Mouse (Mus musculus) frontal cortex, postnatal 14 days (tissue): ENCODE data around the gene Gm13103.
"Not testable (repeated sequence)": the region's sequence is repeated elsewhere in the genome, so short reads cannot be mapped to it uniquely, and the experiment has no call there.

Experiments used
- DNase-seq, 2 experiments: peaks; one replicate each; pipeline ENCODE4 v3.0.0; 2022; ENCODE audit warnings: low spot score in 2 of 2

Gene Gm13103

DNA sequence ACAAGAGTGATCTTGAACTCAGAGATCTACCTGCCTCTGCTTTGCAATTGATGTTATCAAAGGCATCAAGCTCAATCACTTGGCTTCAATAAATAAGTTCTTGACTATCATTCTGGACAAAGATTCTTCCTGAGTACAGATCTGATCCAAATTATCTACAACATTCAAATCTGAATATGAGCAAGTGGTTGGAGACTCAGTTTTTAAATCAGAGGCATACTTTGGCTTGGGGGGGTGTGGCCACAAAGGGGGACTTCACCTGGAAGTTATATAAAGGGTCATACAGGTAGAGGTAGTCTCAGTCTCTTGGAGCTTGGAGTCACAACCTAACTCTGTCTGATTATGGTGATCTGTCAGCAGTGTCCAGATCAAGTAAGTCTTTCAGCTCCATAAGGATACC lies at the start of gene Gm13103:
Gene Gm13103 (plus strand): TSS at position 301 of the 400 bp plus-strand sequence.
- DNase-seq, result not testable (repeated sequence)

DNA sequence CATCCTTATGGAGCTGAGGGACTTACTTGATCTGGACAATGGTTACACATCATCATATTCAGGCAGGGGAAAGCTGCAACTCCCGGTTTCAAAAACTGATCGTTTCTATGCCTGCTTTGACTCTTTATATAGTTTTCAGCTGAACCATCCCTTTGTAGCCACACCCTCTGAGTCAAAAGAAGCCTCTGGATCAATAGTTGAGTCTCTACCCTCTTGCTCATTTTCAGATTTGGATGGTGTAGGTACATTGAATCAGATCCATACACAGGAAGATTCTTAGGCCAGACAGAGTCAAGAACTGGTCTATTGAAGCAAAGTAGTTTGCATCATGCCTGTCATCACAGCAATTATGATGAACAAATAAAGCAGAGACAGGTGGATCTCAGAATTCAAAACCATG lies 30.3 kb upstream of the Gm13103 start, which contains the start of gene Gm13084:
Gene Gm13084 (minus strand): TSS at position 101 of the 400 bp plus-strand sequence.
- DNase-seq, result no peak

DNA sequence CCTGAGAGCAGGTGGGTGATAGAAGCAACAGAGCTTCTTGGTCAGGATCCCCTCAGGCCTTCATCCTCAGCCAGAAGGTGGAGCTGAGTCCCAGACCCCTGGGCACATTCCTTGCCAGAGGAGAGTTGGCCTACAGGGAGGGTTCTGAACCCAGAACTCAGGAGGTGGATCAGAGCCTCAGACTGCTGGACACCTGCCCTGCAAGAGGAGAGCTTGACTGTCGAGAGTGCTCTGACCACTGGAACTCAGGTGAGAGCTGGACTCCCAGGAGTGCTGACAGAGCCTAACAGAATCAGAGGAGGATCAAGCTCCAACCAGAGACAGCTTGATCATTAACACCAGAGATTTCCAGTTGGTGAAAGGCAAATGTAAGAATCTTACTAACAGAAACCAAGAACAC lies 36.1 kb downstream of the Gm13103 start:
- DNase-seq, result not testable (repeated sequence)

DNA sequence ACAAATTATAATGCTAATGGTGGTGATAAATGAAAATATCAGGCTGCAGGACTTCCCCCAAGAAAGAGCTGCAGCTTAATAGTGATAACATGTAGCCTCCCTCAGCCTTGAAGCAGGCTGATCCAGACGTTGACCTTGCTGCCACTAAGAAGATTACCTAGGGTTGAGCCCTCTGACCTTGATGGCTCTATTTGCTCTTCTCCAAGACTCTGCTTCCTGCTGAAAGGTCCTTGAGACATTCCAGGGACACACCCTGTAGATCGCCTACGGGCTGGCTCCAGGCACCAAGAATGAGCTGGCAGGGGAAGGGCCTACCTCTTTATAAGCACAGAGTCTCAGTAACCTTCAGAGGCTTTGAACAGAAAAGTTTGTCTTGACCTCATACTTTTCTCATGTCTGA lies 48.1 kb downstream of the Gm13103 start:
- not testable (repeated sequence) for DNase-seq

DNA sequence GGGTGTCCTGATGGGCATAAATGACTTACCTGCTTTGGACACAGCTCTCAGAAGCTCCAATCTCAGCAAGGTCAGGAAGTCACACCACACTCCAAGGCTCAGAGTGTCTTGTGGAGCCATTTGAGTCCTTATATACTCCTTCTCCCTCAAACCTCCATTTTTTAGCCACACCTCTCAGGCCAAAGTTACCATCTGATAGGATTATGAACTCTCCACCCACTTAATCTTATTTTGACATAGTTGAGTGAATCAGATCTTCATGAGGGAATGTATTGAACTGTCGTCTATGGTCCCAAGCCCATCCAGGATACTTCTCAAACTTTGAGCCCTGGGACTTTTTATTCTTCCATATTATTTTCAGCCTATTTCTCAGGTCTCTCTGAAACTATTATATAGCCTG lies 54.0 kb downstream of the Gm13103 start, which contains the start of gene Pramef6:
Gene Pramef6 (minus strand): TSS at position 101 of the 400 bp plus-strand sequence.
- not testable (repeated sequence) for DNase-seq
